Mouse (Mus musculus) splenic B cell, adult 2 months (primary cell): ENCODE data around the gene Atp8b2.

Experiments
- DNase-seq: peaks from one replicate; pipeline ENCODE4 v3.0.0-alpha.2; 2011; ENCODE audit warnings: low read depth, low spot score
- H3K27me3 ChIP-seq: 2 replicates; pipeline ENCODE4 v1.6.1; 2012; ENCODE audit warnings: mild to moderate bottlenecking, low read length, moderate library complexity, mixed read lengths; ENCODE audit not compliant: control insufficient read depth, poor library complexity, insufficient read depth, severe bottlenecking
- H3K36me3 ChIP-seq: 2 replicates; pipeline ENCODE4 v1.6.1; 2012; ENCODE audit warnings: mild to moderate bottlenecking, low read length, moderate library complexity, mixed read lengths; ENCODE audit not compliant: control insufficient read depth, poor library complexity, insufficient read depth, severe bottlenecking

Atp8b2 gene

GRCm38 (mm10) chr3:89898870-89899510 is 64.3 kb downstream of the Atp8b2 start:
- DNase-seq = no peak
- H3K27me3 ChIP-seq = no peaks in the 10 kb centered on the region
- no peaks in the 10 kb centered on the region for H3K36me3 ChIP-seq

- Histone ChIP-seq H3K36me3 (no peaks in the 10 kb centered on the region), H3K27me3 (no peaks in the 10 kb centered on the region)
- DNase-seq = no peak
Observed at GRCm38 (mm10) chr3:89898011-89898410, 65.3 kb downstream of the Atp8b2 start.

- Histone ChIP-seq H3K27me3 (no peaks in the 10 kb centered on the region), H3K36me3 (no peaks in the 10 kb centered on the region)
- DNase-seq = no peak
Observed at GRCm38 (mm10) chr3:89897204-89897796, 66.0 kb downstream of the Atp8b2 start.

- no peaks in the 10 kb centered on the region for H3K27me3 ChIP-seq
- no peak for DNase-seq
- H3K36me3 ChIP-seq = no peaks in the 10 kb centered on the region
Observed at GRCm38 (mm10) chr3:89896571-89896970, 66.7 kb downstream of the Atp8b2 start.

GRCm38 (mm10) chr3:89892517-89893106 is 70.7 kb downstream of the Atp8b2 start:
- Histone ChIP-seq H3K36me3 (no peaks in the 10 kb centered on the region), H3K27me3 (no peaks in the 10 kb centered on the region)
- no peak for DNase-seq

GRCm38 (mm10) chr3:89891696-89892095 is 71.6 kb downstream of the Atp8b2 start:
- no peaks in the 10 kb centered on the region for H3K36me3 ChIP-seq
- no peak for DNase-seq
- H3K27me3 ChIP-seq = no peaks in the 10 kb centered on the region

- DNase-seq = no peak
- Histone ChIP-seq H3K36me3 (no peaks in the 10 kb centered on the region), H3K27me3 (no peaks in the 10 kb centered on the region)
Observed at GRCm38 (mm10) chr3:89889841-89890430, 73.4 kb downstream of the Atp8b2 start.
